Mouse (Mus musculus) forelimb bud, embryonic 11.5 days (tissue): ENCODE measurements around the gene Ddx25.

Experiments
- DNase-seq: peaks from one replicate; pipeline ENCODE4 v3.0.0-alpha.2; 2012; ENCODE audit warnings: low read depth, low spot score

Ddx25 gene

GRCm38 (mm10) chr9:35558257-35559008 lies at the start of gene Ddx25, which contains the start of gene Pus3:
Ddx25 (minus strand) TSS chr9:35558528.
Pus3 (plus strand) TSS chr9:35558595.
- DNase-seq, result peak; percentile 36

GRCm38 (mm10) chr9:35607647-35608405 lies 49.5 kb upstream of the Ddx25 start:
- no peak for DNase-seq

DNA sequence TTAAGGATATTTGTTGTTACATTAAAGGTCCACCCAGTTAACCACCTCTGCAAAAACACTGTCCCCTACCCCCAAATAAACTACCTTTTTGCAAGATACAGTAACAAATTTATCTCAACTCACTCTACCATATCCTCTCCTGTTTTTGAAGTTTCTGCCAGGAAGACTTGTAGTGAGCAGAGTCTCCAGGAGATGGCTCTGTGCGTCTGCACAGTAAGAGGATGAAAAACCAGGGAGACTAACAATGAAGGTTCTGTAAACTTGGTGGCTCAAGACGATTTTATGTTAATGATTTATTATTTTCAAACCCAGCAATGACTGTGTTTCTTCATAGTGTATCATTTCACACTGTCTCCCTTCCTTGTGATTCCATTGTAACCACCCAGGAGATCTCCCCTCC lies 34.6 kb upstream of the Ddx25 start:
- DNase-seq, result peak; percentile 32

- no peak for DNase-seq
These were observed 29.3 kb upstream of the Ddx25 start for GRCm38 (mm10) chr9:35587674-35588073.

GRCm38 (mm10) chr9:35574416-35574815 lies 16.1 kb upstream of the Ddx25 start:
- DNase-seq, result no peak

- no peak for DNase-seq
These were observed 12.3 kb upstream of the Ddx25 start for GRCm38 (mm10) chr9:35570663-35571062.

DNA sequence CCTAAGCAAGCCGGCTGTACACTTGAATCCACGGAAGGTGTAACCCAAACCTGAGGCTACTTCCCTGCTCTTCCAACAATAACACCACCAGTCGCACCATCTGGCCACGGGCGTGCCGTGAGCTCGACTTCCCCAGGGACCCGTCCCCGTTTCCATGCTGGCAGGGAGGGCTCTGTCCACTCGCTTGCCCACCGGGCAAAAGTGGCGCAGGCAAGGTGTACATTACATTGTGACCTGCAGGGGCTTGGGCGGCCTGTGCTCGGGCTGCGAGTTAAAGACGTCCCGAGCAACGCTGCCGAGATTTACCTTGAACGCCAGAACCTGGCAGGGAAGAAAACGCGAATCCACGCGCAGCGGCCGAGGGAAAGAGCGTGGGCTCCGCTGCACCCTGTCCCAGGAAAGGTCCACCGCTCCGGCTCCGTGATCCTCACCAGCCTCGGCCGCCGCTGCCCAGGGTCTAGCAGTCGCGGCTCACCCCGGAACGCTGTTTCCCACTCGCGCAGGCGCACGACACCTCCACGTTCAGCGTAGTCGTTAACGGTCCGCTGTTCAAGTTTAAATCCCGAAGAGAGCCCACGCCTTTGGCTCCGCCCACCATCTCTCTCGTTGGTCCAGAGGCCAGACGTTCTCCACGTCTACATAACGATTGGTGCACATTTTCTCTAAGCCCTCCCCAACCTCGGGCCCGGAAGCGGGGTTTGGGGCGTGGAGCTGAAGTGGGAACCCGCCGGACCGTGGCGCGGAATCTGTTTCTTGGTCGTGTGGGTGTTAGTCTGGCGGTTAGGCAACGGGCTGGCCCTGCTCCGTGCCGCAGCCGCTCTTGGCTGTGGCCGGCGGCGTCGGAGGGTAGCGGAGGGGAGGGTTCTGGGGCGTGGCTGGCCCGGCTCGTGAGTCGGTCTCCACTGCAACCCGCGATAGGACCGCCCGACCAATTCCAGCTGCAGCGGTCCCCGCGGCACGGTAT lies 11.5 kb upstream of the Ddx25 start, which contains the start of the genes Pate2 and Hyls1:
Gene Pate2, plus strand, starts transcription at position 714 of the 964 bp plus-strand sequence.
Gene Hyls1, minus strand, starts transcription at position 828 of the 964 bp plus-strand sequence.
- peak; percentile 97 for DNase-seq

- DNase-seq, result no peak
These were observed 9.7 kb upstream of the Ddx25 start for GRCm38 (mm10) chr9:35567995-35568394.

DNA sequence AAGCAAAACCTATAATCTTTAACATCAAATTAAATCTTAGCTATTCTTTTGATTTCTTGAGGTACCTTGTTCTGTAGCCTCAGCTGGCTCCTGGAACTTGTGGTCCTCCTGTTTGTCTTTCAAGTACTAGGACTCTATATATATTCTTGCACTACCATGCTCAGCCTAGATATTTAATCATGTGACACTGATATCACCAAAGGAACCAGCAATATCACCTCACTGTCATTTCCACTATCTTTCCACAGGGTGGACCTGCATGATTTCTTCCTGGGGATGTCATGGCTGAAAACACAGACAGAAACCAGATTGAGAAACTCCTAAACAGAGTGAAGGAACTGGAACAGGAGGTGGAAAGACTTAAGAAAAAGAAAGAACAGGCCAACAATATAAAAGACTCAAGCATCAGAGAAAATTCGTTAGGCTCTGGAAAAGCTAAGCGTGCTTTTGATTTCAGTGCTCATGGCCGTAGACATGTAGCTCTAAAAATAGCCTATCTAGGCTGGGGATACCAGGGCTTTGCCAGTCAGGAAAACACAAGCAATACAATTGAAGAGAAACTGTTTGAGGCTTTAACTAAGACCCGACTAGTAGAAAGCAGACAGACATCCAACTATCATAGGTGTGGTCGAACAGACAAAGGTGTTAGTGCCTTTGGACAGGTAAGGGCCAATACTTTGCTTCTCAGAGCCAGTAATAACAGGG lies 6.4 kb upstream of the Ddx25 start:
- no peak for DNase-seq

- no peak for DNase-seq
These were observed 3.3 kb upstream of the Ddx25 start for GRCm38 (mm10) chr9:35561583-35561982.

DNA sequence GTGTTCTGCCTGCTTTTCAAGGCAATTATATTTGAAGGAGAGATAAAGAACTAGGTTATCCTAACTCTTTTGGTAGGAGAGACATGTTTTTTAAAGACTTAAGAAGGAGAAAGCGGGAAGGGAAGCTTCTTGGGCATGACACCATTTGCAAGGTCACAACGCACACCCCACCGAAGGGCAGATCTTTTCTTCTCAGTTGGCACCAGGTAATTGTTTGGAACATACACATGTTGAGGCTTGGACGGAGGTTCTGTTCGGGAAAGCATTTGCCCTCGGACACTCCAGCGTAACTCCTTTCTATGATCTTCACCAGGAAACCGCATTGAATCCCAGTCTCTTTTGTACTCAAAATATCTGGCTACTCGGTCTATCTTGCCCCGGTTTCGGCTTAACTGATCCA lies 2.7 kb upstream of the Ddx25 start:
- no peak for DNase-seq

GRCm38 (mm10) chr9:35559009-35559890 lies 922 bp upstream of the Ddx25 start:
- peak; percentile 96 for DNase-seq

GRCm38 (mm10) chr9:35556494-35557102 lies 1.7 kb downstream of the Ddx25 start:
- DNase-seq, result no peak

DNA sequence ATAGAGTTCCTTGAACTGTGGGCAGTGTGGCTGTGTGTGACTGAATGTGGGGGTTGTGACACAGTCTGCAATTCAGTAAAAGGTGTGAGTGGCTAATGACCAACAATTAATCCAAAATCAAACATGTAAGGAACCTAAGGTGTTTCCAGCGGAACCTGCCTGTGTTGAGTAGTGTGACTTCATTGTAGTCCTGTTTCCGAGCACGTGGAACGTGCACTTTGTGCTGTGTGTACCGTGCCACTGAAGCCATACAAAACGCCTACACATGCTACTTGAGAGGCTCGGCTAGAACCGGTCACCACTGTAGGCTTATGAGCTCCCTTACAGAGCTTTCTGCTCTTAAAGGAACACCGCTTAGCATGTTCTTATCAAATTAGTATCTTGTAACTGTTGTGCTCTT lies 9.9 kb downstream of the Ddx25 start:
- no peak for DNase-seq

DNA sequence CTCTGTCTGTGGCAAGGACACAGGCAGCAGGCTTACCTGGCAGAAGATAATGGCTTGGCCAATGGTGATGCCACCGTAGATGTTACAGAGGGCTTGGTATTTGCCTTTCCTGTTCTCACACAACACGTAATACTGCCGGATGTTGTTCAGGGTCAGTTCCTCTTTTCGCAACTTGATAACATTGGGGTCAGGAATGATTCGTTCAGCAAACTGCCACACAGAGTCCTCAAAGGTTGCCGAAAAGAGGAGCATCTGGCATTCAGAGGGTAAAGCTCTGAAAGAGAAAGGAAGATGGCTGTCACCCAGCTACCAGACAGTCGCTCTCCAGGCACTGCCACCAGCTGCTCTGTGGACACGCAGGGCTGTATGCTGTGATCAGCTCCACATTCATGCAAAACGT lies 11.6 kb downstream of the Ddx25 start:
- DNase-seq, result no peak

GRCm38 (mm10) chr9:35545704-35546103 lies 12.6 kb downstream of the Ddx25 start:
- DNase-seq, result no peak

- DNase-seq, result no peak
These were observed 13.7 kb downstream of the Ddx25 start for GRCm38 (mm10) chr9:35544666-35545065.

DNA sequence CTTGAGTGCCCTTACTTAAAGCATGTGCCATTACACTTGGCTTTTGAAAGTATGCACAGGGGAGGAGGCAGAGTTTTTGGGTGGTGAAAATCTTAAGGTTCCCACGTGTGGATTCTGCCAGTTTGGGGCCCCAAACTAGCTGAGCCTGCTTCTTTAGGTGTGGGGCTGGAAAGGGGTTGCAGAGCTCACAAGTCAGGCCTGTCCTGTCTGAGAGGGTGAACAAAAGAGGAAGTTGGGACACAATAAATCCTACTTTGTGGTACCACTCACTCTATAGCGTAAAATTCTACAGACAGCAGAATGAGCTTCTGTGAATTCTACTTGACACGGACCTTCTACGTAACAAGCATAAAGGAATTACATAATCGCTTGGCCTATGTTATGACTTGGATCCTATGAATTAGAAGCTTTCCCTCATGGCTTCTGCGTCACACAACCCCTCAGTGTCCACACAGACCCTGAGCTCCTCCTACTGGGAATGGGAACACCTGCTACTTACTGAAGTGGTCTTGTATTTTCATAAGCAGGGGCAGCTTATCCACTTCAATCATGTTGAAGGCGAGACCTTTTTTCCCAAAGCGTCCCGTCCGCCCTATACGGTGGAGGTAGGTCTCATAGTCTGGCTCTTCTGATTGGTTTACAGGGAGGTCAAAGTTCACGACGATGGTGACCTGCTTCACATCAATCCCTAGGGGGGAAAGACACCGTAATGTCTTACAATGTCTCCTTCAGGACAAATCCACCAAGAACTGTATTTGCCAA lies 15.0 kb downstream of the Ddx25 start:
- no peak for DNase-seq

DNA sequence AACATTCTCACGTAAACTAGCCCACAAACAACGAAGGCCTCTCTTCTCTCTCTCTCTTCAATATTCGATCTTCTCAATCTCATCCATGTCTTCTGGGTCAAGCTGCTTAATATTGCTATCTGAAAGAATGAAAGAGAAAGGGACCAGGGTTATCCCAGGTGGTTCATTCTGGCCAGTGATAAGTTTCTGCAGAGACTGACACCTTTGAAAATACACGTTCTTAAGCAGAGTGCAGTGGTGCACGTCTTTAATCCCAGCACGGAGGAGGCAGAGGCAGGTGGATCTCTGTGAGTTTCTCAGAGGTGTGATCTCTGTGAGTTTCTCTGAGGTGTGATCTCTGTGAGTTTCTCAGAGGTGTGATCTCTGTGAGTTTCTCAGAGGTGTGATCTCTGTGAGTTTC lies 16.4 kb downstream of the Ddx25 start:
- DNase-seq, result no peak
